Mouse (Mus musculus): Measurements from ENCODE around the gene Atad5. TPM values are rescaled to one million over a fixed set of nuclear protein-coding genes. Genes with fewer than 3 reads are reported as not detected.

Atad5 gene
- 1 to 10 TPM; 7.4 to 7.5 TPM for polyA plus RNA-seq (2017; shearing (Covaris generic))

DNA sequence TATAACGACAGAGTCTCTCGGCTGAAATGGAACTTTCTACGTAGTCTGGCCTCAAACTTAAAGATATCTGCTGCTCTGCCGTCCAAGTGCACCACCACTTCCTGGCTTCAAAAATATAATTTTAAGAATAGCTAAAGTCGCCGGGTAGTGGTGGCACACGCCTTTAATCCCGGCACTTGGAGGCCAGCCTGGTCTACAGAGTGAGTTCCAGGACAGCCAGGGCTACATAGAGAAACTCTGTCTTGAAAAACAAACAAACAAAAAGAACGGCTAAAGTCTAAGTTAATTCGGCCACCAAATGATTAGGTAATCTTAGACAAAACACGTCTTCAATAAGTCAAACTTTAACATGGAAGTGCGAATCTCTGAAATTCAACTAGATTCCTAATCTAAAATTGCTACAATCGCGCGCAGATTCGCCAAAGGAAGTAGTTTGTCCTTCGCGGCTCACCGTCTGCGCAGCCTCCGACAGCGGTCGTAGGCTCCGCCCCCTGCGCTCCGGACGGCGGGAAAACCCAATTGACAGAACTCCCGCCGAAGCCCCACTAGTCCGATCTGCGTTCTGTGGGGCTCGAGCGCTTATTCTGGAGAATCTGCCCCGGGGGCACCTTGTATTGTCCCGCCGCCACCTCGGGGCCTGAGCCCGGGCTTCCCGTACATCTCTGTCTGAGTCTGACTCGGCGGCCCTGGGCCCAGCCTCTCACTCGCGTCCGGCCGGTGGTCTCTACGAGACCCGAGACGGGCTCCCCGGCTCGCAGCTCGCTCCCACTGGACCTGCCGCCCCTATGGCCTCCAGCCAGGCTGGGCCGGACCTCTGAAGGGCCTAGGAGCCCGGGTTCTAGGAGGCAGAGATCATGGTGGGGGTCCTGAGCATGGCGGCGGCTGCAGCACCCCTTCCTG lies at the start of gene Atad5:
Gene Atad5 (plus strand): TSS at position 484 of the 900 bp plus-strand sequence.

DNA sequence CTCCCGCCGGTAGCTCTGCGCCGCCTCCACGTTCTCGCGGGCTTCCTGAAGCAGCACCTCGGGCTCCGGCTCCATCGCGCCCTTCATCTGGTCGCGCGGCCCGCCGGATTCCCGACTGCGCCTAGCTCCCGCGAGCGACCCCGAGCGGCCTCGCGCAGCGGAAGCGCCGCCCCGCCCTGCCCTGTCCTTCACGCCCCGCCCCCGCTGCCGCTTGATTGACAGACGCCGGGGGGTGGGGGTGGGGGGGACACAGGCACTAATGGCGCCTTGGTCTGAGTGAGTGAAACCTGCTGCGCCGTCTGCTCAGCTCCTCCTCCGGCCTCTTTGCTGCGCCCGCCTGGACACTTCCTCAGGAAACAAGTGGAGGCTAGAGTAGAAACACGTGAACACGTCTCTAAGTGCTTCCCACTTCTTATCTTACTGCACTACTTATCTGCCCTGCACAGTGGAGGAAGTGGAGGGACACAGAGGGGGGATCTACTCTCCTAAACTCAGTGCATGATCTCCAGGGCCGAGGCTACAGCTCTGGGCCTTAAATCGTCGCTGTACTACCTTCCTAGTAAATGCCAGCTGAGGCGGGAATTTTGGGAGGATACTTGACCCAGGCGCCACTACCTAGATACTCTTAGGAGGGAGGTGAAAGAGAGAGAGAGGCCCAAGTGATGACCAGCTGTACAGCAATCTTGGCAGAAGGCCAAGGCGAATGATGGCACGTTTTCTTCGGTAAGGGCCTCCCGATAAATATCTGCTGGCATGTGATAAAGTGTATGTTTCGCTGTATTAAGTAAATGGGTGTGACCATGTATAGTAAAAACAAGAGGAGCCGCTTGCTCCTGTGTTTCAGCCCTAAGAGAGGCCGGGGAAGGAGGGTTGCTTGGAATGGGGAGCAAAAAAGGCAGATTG lies 8.1 kb upstream of the Atad5 start, which contains the start of gene Crlf3:
Gene Crlf3 (minus strand): TSS at position 166 of the 903 bp plus-strand sequence.

DNA sequence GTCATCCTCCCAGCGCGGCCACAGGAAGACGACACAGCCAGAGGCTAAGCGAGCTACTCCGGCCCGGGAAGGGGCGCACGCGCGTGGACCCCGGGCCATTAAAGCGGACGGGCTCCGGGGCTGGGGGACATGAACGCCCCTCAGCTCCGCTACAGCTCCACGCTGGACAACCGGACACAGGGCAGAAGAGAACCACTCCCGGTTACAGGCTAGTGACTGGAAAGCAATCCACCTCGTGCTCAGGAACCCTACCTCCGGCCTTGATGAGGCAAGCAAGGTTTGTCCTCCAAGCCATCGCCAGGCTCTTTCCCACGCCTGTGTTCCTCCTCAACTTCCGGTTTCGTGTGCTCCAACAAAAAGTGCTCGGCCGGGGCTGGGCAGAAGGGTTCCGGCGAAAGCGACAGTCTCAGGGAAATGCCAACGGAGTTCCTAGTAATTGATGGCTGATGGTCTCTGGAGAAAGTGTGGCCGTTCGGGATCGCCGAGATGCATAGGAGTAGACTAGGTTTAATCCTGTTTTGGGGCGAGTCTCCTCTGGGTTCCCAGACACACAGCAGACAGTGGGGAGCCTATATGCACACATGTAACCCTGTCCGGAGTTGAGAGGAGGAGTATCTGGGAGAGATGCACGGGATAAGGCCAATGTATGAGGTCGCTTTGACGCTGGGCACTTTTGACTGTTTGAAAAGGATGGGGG lies 52.8 kb downstream of the Atad5 start, which contains the start of gene Tefm:
Gene Tefm (minus strand): TSS at position 351 of the 697 bp plus-strand sequence.

DNA sequence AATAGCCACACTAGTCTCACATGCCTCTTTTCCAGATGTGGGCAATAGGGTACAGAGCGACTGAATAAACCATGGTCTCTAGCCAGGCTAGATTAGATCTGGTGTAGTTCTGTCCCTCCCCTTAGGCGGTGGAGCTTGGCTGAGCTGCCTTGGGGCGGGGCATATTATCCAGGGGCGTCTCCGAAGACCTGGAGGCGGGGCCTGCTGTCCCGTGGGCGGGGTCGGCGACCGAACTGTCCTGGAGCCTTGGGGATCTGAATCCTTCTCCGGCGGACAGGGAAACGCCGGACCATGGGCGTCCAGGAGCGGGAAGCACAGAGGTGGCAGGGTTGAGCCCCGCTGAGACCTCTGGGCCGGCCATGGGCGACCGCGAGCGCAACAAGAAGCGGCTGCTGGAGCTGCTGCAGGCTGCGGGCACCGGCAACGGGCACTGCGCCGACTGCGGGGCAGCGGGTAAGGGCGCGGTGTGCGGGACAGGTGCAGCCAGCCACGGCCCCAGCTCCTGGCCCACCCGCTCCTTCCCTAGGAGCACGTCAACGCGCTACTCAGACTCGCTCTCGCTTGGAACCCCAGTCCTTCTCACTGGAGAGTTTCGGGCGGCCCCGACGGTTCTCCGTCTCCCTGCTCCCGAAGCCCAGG lies 64.8 kb downstream of the Atad5 start, which contains the start of gene Adap2:
Gene Adap2 (plus strand): TSS at position 249 of the 639 bp plus-strand sequence.

DNA sequence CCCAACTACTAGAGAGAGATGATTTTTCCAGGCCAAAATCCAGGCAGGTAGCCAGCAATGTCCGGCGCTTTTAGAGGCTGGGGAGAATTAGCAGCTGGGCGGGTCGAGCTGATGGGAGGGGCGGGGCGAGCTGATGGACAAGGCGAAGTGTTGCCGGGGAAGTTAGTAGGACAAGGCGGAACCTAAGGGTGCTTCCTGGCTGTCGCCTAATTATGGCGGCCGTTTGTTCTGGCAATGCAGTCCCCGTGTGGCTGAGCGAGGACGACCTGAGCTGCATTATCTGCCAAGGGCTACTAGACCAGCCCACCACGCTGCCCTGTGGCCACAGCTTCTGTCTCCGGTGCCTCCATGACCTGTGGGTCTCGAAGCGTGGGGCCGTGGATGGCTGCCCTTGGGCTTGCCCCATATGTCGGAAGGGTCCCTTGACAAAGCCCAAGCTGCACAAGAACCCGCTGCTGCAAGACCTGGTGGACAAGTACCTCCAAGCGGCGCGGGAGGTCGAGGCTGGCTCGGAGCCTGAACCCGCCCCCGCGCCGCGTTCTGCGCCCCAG lies 94.6 kb downstream of the Atad5 start, which contains the start of gene Rnf135:
Gene Rnf135 (plus strand): TSS at position 147 of the 551 bp plus-strand sequence.

Other genes with a start within 250 kb of the Atad5 start
- gene Utp6, start 127.0 kb upstream of the Atad5 start, polyA plus RNA-seq (2017; shearing (Covaris generic)): 10 to 100 TPM; 44.6 to 48.8 TPM
- gene Suz12, start 96.3 kb upstream of the Atad5 start, polyA plus RNA-seq (2017; shearing (Covaris generic)): 10 to 100 TPM; 55.4 to 69.1 TPM
- gene Crlf3, start 8.4 kb upstream of the Atad5 start, polyA plus RNA-seq (2017; shearing (Covaris generic)): 100 to 1,000 TPM; 319 to 360 TPM
- 10 to 100 TPM; 15.4 to 23.8 TPM for gene Tefm, start 52.8 kb downstream of the Atad5 start, polyA plus RNA-seq (2017; shearing (Covaris generic))
- gene Adap2, start 64.7 kb downstream of the Atad5 start, polyA plus RNA-seq (2017; shearing (Covaris generic)): 1 to 10 TPM in 1 of 2 experiments, under 1 TPM in 1; 0.97 to 1.8 TPM
- gene Rnf135, start 94.5 kb downstream of the Atad5 start, polyA plus RNA-seq (2017; shearing (Covaris generic)): 10 to 100 TPM in 1 of 2 experiments, 1 to 10 TPM in 1; 8.6 to 11.3 TPM
- gene Rhot1, start 119.6 kb downstream of the Atad5 start, polyA plus RNA-seq (2017; shearing (Covaris generic)): 10 to 100 TPM; 42.1 to 43.6 TPM
- gene Rhbdl3, start 211.5 kb downstream of the Atad5 start, polyA plus RNA-seq (2017; shearing (Covaris generic)): 1 to 10 TPM in 1 of 2 experiments, under 1 TPM in 1; 0.87 to 1.7 TPM